Mouse (Mus musculus) forebrain, embryonic 15.5 days (tissue): Measurements from ENCODE around the gene Atp13a1. TPM values are rescaled to one million over a fixed set of nuclear protein-coding genes. Genes with fewer than 3 reads are reported as not detected.

Experiments used
- ATAC-seq: fragments of 200-750 bp; cut with Nextera tagmentation; replicated peaks from 2 replicates; pipeline ENCODE4 v1.8.0; 2017; ENCODE audit warnings: mild to moderate bottlenecking, moderate TSS enrichment, moderate library complexity
- H3K27ac ChIP-seq: fragments of 300-500 bp; sonication (generic); replicated peaks from 2 replicates; pipeline ENCODE4 v1.5.1; 2015; ENCODE audit warnings: mild to moderate bottlenecking, inconsistent platforms
- H3K27me3 ChIP-seq: fragments of 300-500 bp; sonication (generic); 2 replicates; pipeline ENCODE4 v1.6.1; 2015; ENCODE audit warnings: inconsistent platforms
- H3K36me3 ChIP-seq: fragments of 300-500 bp; sonication (generic); 2 replicates; pipeline ENCODE4 v1.6.1; 2015; ENCODE audit warnings: mild to moderate bottlenecking, inconsistent platforms
- H3K4me1 ChIP-seq: fragments of 300-500 bp; sonication (generic); 2 replicates; pipeline ENCODE4 v1.6.1; 2015; ENCODE audit warnings: inconsistent platforms
- H3K4me2 ChIP-seq: fragments of 300-500 bp; sonication (generic); replicated peaks from 2 replicates; pipeline ENCODE4 v1.6.1; 2015; ENCODE audit warnings: mild to moderate bottlenecking, inconsistent platforms
- H3K4me3 ChIP-seq: fragments of 300-500 bp; sonication (generic); 2 replicates; pipeline ENCODE4 v1.5.1; 2015; ENCODE audit warnings: mild to moderate bottlenecking, inconsistent platforms
- H3K9ac ChIP-seq: fragments of 300-500 bp; sonication (generic); replicated peaks from 2 replicates; pipeline ENCODE4 v1.6.1; 2015; ENCODE audit warnings: mild to moderate bottlenecking, inconsistent platforms
- H3K9me3 ChIP-seq: fragments of 300-500 bp; sonication (generic); 2 replicates; pipeline ENCODE4 v1.6.1; 2016; ENCODE audit warnings: inconsistent platforms
- WGBS: fragments of 180-500 bp; shearing (Covaris S2); methylation state at CpG from one replicate; pipeline ENCODE4 v1.1.7; 2015; ENCODE audit warnings: mixed read lengths; 5-methylcytosine and 5-hydroxymethylcytosine counted together
- polyA plus RNA-seq: library from polyadenylated mRNA; unstranded; fragments of >200 nt; fragmentation: Nextera tagmentation; extraction: Ambion mirVana; gene quantifications from 2 replicates; pipeline ENCODE4 v1.2.1, GENCODE M21; 2015

Atp13a1 gene
- polyA plus RNA-seq, 1 experiment from 2014 or later = 50.2 TPM

GRCm38 (mm10) chr8:69789105-69789504 lies 1.9 kb upstream of the Atp13a1 start:
- ATAC-seq = no peak
- Histone ChIP-seq H3K36me3 (peaks cover 6% of the 10 kb centered on the region; the same call in 1 of the 2 replicates), H3K9me3 (no peaks in the 10 kb centered on the region), H3K4me2 (no peak overlapping the region), H3K9ac (no peak overlapping the region), H3K27me3 (no peaks in the 10 kb centered on the region), H3K27ac (no peak overlapping the region), H3K4me3 (no peak overlapping the region), H3K4me1 (peaks cover 24% of the 10 kb centered on the region)
- WGBS = 90% methylated on average over 5 of the region's 5 CpGs

GRCm38 (mm10) chr8:69789731-69790130 lies 1.2 kb upstream of the Atp13a1 start:
- no peak overlapping the region for H3K9ac ChIP-seq
- H3K9me3 ChIP-seq = no peaks in the 10 kb centered on the region
- H3K4me1 ChIP-seq = peaks cover 24% of the 10 kb centered on the region
- 68% methylated on average over 5 of the region's 5 CpGs for WGBS
- H3K27ac ChIP-seq = no peak overlapping the region
- peak overlapping the region; percentile 89 for H3K4me2 ChIP-seq
- no peaks in the 10 kb centered on the region for H3K27me3 ChIP-seq
- no peak overlapping the region for H3K4me3 ChIP-seq
- peaks cover 10% of the 10 kb centered on the region; the same call in 1 of the 2 replicates for H3K36me3 ChIP-seq
- no peak for ATAC-seq

GRCm38 (mm10) chr8:69790364-69790763 lies 599 bp upstream of the Atp13a1 start:
- H3K4me2 ChIP-seq = peak overlapping the region; percentile 89
- H3K27ac ChIP-seq = peak overlapping the region; percentile 80; the same call in 1 of the 2 replicates
- no peaks in the 10 kb centered on the region for H3K27me3 ChIP-seq
- peaks cover 24% of the 10 kb centered on the region for H3K4me1 ChIP-seq
- H3K4me3 ChIP-seq = peak overlapping the region; percentile 100
- peak overlapping the region; percentile 98; the same call in 1 of the 2 replicates for H3K9ac ChIP-seq
- H3K36me3 ChIP-seq = peaks cover 17% of the 10 kb centered on the region
- 26% methylated on average over 11 of the region's 11 CpGs for WGBS
- ATAC-seq = no peak; the same call in 1 of the 2 replicates
- no peaks in the 10 kb centered on the region for H3K9me3 ChIP-seq

GRCm38 (mm10) chr8:69791415-69792068 lies 579 bp downstream of the Atp13a1 start:
- peaks cover 24% of the 10 kb centered on the region for H3K4me1 ChIP-seq
- peak overlapping the region; percentile 80 for H3K27ac ChIP-seq
- peak; percentile 84 for ATAC-seq
- no peaks in the 10 kb centered on the region for H3K9me3 ChIP-seq
- under 1% methylated on average over 48 of the region's 48 CpGs for WGBS
- H3K27me3 ChIP-seq = no peaks in the 10 kb centered on the region
- H3K4me2 ChIP-seq = peak overlapping the region; percentile 89
- peak overlapping the region; percentile 100 for H3K4me3 ChIP-seq
- H3K9ac ChIP-seq = peak overlapping the region; percentile 98
- H3K36me3 ChIP-seq = peaks cover 24% of the 10 kb centered on the region

GRCm38 (mm10) chr8:69793666-69794065 lies 2.7 kb downstream of the Atp13a1 start:
- Histone ChIP-seq H3K36me3 (peaks cover 46% of the 10 kb centered on the region), H3K27ac (no peak overlapping the region), H3K9me3 (no peaks in the 10 kb centered on the region), H3K9ac (no peak overlapping the region), H3K4me1 (peaks cover 24% of the 10 kb centered on the region), H3K4me2 (no peak overlapping the region), H3K4me3 (no peak overlapping the region), H3K27me3 (no peaks in the 10 kb centered on the region)
- WGBS = 94% methylated on average over 4 of the region's 4 CpGs
- no peak for ATAC-seq

- no peak overlapping the region for H3K27ac ChIP-seq
- no peak overlapping the region for H3K4me2 ChIP-seq
- WGBS = 92% methylated on average over 3 of the region's 3 CpGs
- H3K4me3 ChIP-seq = no peak overlapping the region
- H3K9ac ChIP-seq = no peak overlapping the region
- no peaks in the 10 kb centered on the region for H3K9me3 ChIP-seq
- peaks cover 24% of the 10 kb centered on the region for H3K4me1 ChIP-seq
- peaks cover 50% of the 10 kb centered on the region for H3K36me3 ChIP-seq
- H3K27me3 ChIP-seq = no peaks in the 10 kb centered on the region
- no peak for ATAC-seq
Measured at GRCm38 (mm10) chr8:69794096-69794495, 3.1 kb downstream of the Atp13a1 start.

- Histone ChIP-seq H3K4me3 (no peak overlapping the region), H3K9ac (no peak overlapping the region), H3K9me3 (no peaks in the 10 kb centered on the region), H3K36me3 (peaks cover 58% of the 10 kb centered on the region), H3K27me3 (no peaks in the 10 kb centered on the region), H3K27ac (no peak overlapping the region), H3K4me1 (peaks cover 24% of the 10 kb centered on the region), H3K4me2 (no peak overlapping the region)
- 94% methylated on average over 6 of the region's 6 CpGs for WGBS
- no peak for ATAC-seq
Measured at GRCm38 (mm10) chr8:69794901-69795300, 3.9 kb downstream of the Atp13a1 start.

GRCm38 (mm10) chr8:69796721-69797345 lies 5.9 kb downstream of the Atp13a1 start:
- no peak for ATAC-seq
- Histone ChIP-seq H3K27ac (no peak overlapping the region), H3K27me3 (no peaks in the 10 kb centered on the region), H3K9me3 (no peaks in the 10 kb centered on the region), H3K4me2 (no peak overlapping the region), H3K4me3 (no peak overlapping the region), H3K4me1 (peaks cover 16% of the 10 kb centered on the region), H3K36me3 (peaks cover 75% of the 10 kb centered on the region), H3K9ac (no peak overlapping the region)
- 95% methylated on average over 16 of the region's 16 CpGs for WGBS

- Histone ChIP-seq H3K9me3 (no peaks in the 10 kb centered on the region), H3K4me2 (no peak overlapping the region), H3K4me1 (peaks cover 7% of the 10 kb centered on the region), H3K4me3 (no peak overlapping the region), H3K36me3 (peaks cover 83% of the 10 kb centered on the region), H3K27ac (no peak overlapping the region), H3K27me3 (no peaks in the 10 kb centered on the region), H3K9ac (no peak overlapping the region)
- ATAC-seq = no peak
- 93% methylated on average over 10 of the region's 10 CpGs for WGBS
Measured at GRCm38 (mm10) chr8:69797661-69798060, 6.7 kb downstream of the Atp13a1 start.

GRCm38 (mm10) chr8:69799261-69799660 lies 8.3 kb downstream of the Atp13a1 start:
- Histone ChIP-seq H3K9me3 (no peaks in the 10 kb centered on the region), H3K4me2 (no peak overlapping the region), H3K4me3 (no peak overlapping the region), H3K36me3 (peaks cover 92% of the 10 kb centered on the region), H3K27me3 (no peaks in the 10 kb centered on the region), H3K9ac (no peak overlapping the region), H3K27ac (no peak overlapping the region), H3K4me1 (no peaks in the 10 kb centered on the region)
- 97% methylated on average over 8 of the region's 8 CpGs for WGBS
- no peak for ATAC-seq

- H3K27ac ChIP-seq = no peak overlapping the region
- ATAC-seq = no peak
- H3K36me3 ChIP-seq = peaks cover 91% of the 10 kb centered on the region
- no peaks in the 10 kb centered on the region for H3K27me3 ChIP-seq
- H3K9me3 ChIP-seq = no peaks in the 10 kb centered on the region
- no peak overlapping the region for H3K9ac ChIP-seq
- 91% methylated on average over 5 of the region's 5 CpGs for WGBS
- no peak overlapping the region for H3K4me3 ChIP-seq
- H3K4me1 ChIP-seq = no peaks in the 10 kb centered on the region
- no peak overlapping the region for H3K4me2 ChIP-seq
Measured at GRCm38 (mm10) chr8:69799946-69800345, 9.0 kb downstream of the Atp13a1 start.

- WGBS = 96% methylated on average over 4 of the region's 4 CpGs
- no peak for ATAC-seq
- H3K9me3 ChIP-seq = no peaks in the 10 kb centered on the region
- no peak overlapping the region for H3K9ac ChIP-seq
- H3K36me3 ChIP-seq = peaks cover 96% of the 10 kb centered on the region
- H3K27me3 ChIP-seq = no peaks in the 10 kb centered on the region
- H3K4me2 ChIP-seq = no peak overlapping the region
- no peak overlapping the region for H3K27ac ChIP-seq
- no peak overlapping the region for H3K4me3 ChIP-seq
- no peaks in the 10 kb centered on the region for H3K4me1 ChIP-seq
Measured at GRCm38 (mm10) chr8:69801796-69802195, 10.8 kb downstream of the Atp13a1 start.
